In the genomic region with DNA sequence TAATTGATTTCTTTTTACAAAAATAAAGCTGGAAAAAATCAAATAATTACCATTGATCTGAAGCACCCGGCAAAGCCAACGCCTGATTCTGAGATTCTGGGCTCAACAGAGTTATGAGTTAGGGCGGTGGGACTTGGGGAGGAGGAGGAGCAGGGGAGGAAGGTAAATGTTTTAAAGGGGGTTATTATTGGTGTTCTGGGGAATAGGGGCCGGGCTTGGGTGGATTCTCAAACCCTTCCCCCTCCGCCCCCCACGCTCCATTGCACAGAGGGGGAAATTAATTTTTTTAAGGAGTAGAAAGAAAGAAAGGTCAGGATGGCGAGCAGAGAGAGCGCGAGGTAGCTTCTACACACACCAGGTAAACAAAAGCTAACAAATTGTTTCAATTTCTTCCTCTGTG, we compare ENCODE assay signal across 8 mouse cellular contexts. TPM values are rescaled to one million over a fixed set of nuclear protein-coding genes. Genes with fewer than 3 reads are reported as not detected.
DNase-seq lines count a peak whose midpoint lies in the region; ATAC-seq and TF ChIP-seq lines count a peak whose summit lies in the region.

No protein-coding gene starts in this region.

- no peak overlapping the region; the same call in 1 of the 2 replicates for H3K4me2 ChIP-seq in midbrain, embryonic 11.5 days
- peak overlapping the region; percentile 43 for H3K4me2 ChIP-seq in intestine, postnatal 0 days (replicated peaks; ENCODE audit: low read depth)
- peak overlapping the region; percentile 51 for H3K4me2 ChIP-seq in stomach, embryonic 15.5 days

- H3K4me1 ChIP-seq in midbrain, embryonic 11.5 days (ENCODE audit: control insufficient read depth, insufficient read depth, low read length), result peaks cover 4% of the 10 kb centered on the region; the same call in 1 of the 2 replicates
- peaks cover 31% of the 10 kb centered on the region for H3K4me1 ChIP-seq in midbrain, embryonic 10.5 days
- 0 out of 2 replicates have a peak, but pooled peaks cover 8% of the 10 kb centered on the region for H3K4me1 ChIP-seq in intestine, postnatal 0 days (replicated peaks; ENCODE audit: control insufficient read depth, insufficient read depth, low read length)
- H3K4me1 ChIP-seq in stomach, embryonic 15.5 days, result peaks cover 41% of the 10 kb centered on the region

- H3K9ac ChIP-seq in midbrain, embryonic 11.5 days (ENCODE audit: low read length), result no peak overlapping the region
- H3K9ac ChIP-seq in intestine, postnatal 0 days (ENCODE audit: low read depth, low read length), result no peak overlapping the region
- H3K9ac ChIP-seq in stomach, embryonic 15.5 days, result no peak overlapping the region

- H3K9me3 ChIP-seq in midbrain, embryonic 11.5 days (ENCODE audit: control insufficient read depth, low read length), result no peaks in the 10 kb centered on the region
- H3K9me3 ChIP-seq in midbrain, embryonic 10.5 days (replicated peaks), result no peaks in the 10 kb centered on the region
- no peaks in the 10 kb centered on the region for H3K9me3 ChIP-seq in intestine, postnatal 0 days (ENCODE audit: control insufficient read depth)
- no peaks in the 10 kb centered on the region for H3K9me3 ChIP-seq in stomach, embryonic 15.5 days

- peak; percentile 56 for DNase-seq in gastrocnemius, postnatal 25 days
- DNase-seq in gastrocnemius, postnatal 4 days (ENCODE audit: low spot score in 2 of 2), result no peak
- peak; percentile 89 for DNase-seq in midbrain, embryonic 11.5 days (ENCODE audit: low spot score, missing footprints)
- no peak for DNase-seq in midbrain, embryonic 10.5 days (ENCODE audit: low spot score)
- no peak for DNase-seq in B cell, adult 2 months

- no peak overlapping the region for H3K27ac ChIP-seq in midbrain, embryonic 11.5 days (ENCODE audit: low read depth, low read length)
- no peak overlapping the region for H3K27ac ChIP-seq in midbrain, embryonic 10.5 days (replicated peaks)
- no peak overlapping the region for H3K27ac ChIP-seq in intestine, postnatal 0 days (ENCODE audit: low read depth, low read length)
- peak overlapping the region; percentile 90 for H3K27ac ChIP-seq in stomach, embryonic 15.5 days

- under 1% methylated on average over 9 of the region's 9 CpGs for WGBS in midbrain, embryonic 11.5 days
- under 1% methylated on average over 9 of the region's 9 CpGs for WGBS in midbrain, embryonic 10.5 days
- WGBS in intestine, postnatal 0 days, result 9% methylated on average over 9 of the region's 9 CpGs
- 6% methylated on average over 9 of the region's 9 CpGs for WGBS in stomach, embryonic 15.5 days

- no peak for TF ChIP-seq CTCF in intestine, postnatal 0 days (IDR thresholded peaks at IDR 0.05; ENCODE audit: low read depth)

- no peak overlapping the region for H3K4me3 ChIP-seq in midbrain, embryonic 11.5 days (ENCODE audit: low read depth, low read length)
- no peak overlapping the region for H3K4me3 ChIP-seq in midbrain, embryonic 10.5 days
- H3K4me3 ChIP-seq in intestine, postnatal 0 days (ENCODE audit: low read depth, low read length), result peak overlapping the region; percentile 17
- H3K4me3 ChIP-seq in stomach, embryonic 15.5 days (replicated peaks), result peak overlapping the region; percentile 31

- H3K36me3 ChIP-seq in midbrain, embryonic 11.5 days (ENCODE audit: control insufficient read depth, insufficient read depth, low read length), result no peaks in the 10 kb centered on the region
- no peaks in the 10 kb centered on the region for H3K36me3 ChIP-seq in midbrain, embryonic 10.5 days
- no peaks in the 10 kb centered on the region; the same call in 1 of the 2 replicates for H3K36me3 ChIP-seq in intestine, postnatal 0 days (ENCODE audit: control insufficient read depth, insufficient read depth)
- H3K36me3 ChIP-seq in stomach, embryonic 15.5 days, result peaks cover 7% of the 10 kb centered on the region; the same call in 1 of the 2 replicates

- ATAC-seq in midbrain, embryonic 11.5 days (ENCODE audit: low FRiP score), result no peak
- no peak for ATAC-seq in intestine, postnatal 0 days
- ATAC-seq in stomach, embryonic 15.5 days (ENCODE audit: insufficient read depth, low FRiP score, low read depth), result no peak
- ATAC-seq in activated CD4-positive, CD25-positive, alpha-beta regulatory T cell, adult 4 months, result no peak

- peaks cover 100% of the 10 kb centered on the region for H3K27me3 ChIP-seq in midbrain, embryonic 11.5 days (ENCODE audit: control insufficient read depth, insufficient read depth, low read length)
- peaks cover 100% of the 10 kb centered on the region for H3K27me3 ChIP-seq in midbrain, embryonic 10.5 days (ENCODE audit: low read depth, poor library complexity, severe bottlenecking)
- peaks cover 62% of the 10 kb centered on the region for H3K27me3 ChIP-seq in intestine, postnatal 0 days (replicated peaks; ENCODE audit: control insufficient read depth, insufficient read depth, low read length)
- peaks cover 29% of the 10 kb centered on the region for H3K27me3 ChIP-seq in stomach, embryonic 15.5 days (replicated peaks)

RNA-seq across cellular contexts. Expression of a gene that starts 26.8 kb away (rescaled TPM):
- total RNA-seq in gastrocnemius, postnatal 25 days (2021), result 100 to 1,000 TPM; 447 to 529 TPM
- 100 to 1,000 TPM; 517 to 591 TPM for total RNA-seq in gastrocnemius, postnatal 4 days (2021)
- polyA plus RNA-seq in midbrain, embryonic 11.5 days (2014; fragmentation: Nextera tagmentation; extraction: Ambion mirVana), result 2.2 and 2.5 TPM in 2 replicates
- polyA plus RNA-seq in midbrain, embryonic 10.5 days (2016; fragmentation: Nextera tagmentation; extraction: Ambion mirVana), result 0.49 and 1.2 TPM in 2 replicates
- 11.2 and 12.0 TPM in 2 replicates for polyA plus RNA-seq in intestine, postnatal 0 days (2015; fragmentation: Nextera tagmentation; extraction: Ambion mirVana)
- polyA plus RNA-seq in stomach, embryonic 15.5 days (2015; fragmentation: Nextera tagmentation; extraction: Ambion mirVana), result 28.7 and 29.3 TPM in 2 replicates
- polyA plus RNA-seq in activated CD4-positive, CD25-positive, alpha-beta regulatory T cell, adult 4 months (2017; shearing (Covaris generic)), result 1 to 10 TPM; 2.0 to 2.2 TPM

RNA-seq across cellular contexts. Expression of a gene that starts 49.3 kb away (rescaled TPM):
- total RNA-seq in gastrocnemius, postnatal 25 days (2021), result 1 to 10 TPM; 9.5 to 9.6 TPM
- total RNA-seq in gastrocnemius, postnatal 4 days (2021), result 1 to 10 TPM; 6.3 to 6.8 TPM
- polyA plus RNA-seq in midbrain, embryonic 11.5 days (2014; fragmentation: Nextera tagmentation; extraction: Ambion mirVana), result 3.9 and 4.6 TPM in 2 replicates
- polyA plus RNA-seq in midbrain, embryonic 10.5 days (2016; fragmentation: Nextera tagmentation; extraction: Ambion mirVana), result 2.9 and 5.3 TPM in 2 replicates
- polyA plus RNA-seq in intestine, postnatal 0 days (2015; fragmentation: Nextera tagmentation; extraction: Ambion mirVana), result 1.9 and 2.2 TPM in 2 replicates
- 6.3 and 6.9 TPM in 2 replicates for polyA plus RNA-seq in stomach, embryonic 15.5 days (2015; fragmentation: Nextera tagmentation; extraction: Ambion mirVana)
- 1 to 10 TPM; 4.2 to 4.5 TPM for polyA plus RNA-seq in activated CD4-positive, CD25-positive, alpha-beta regulatory T cell, adult 4 months (2017; shearing (Covaris generic))

RNA-seq across cellular contexts. Expression of a gene that starts 50.5 kb away (rescaled TPM):
- under 1 TPM; 0.54 to 0.67 TPM for total RNA-seq in gastrocnemius, postnatal 25 days (2021)
- 10 to 100 TPM in 1 of 2 experiments, 1 to 10 TPM in 1; 7.8 to 10.2 TPM for total RNA-seq in gastrocnemius, postnatal 4 days (2021)
- polyA plus RNA-seq in midbrain, embryonic 11.5 days (2014; fragmentation: Nextera tagmentation; extraction: Ambion mirVana), result 1.6 and 1.9 TPM in 2 replicates
- 1.1 and 1.4 TPM in 2 replicates for polyA plus RNA-seq in midbrain, embryonic 10.5 days (2016; fragmentation: Nextera tagmentation; extraction: Ambion mirVana)
- polyA plus RNA-seq in intestine, postnatal 0 days (2015; fragmentation: Nextera tagmentation; extraction: Ambion mirVana), result 1.0 and 1.5 TPM in 2 replicates
- 3.5 and 4.1 TPM in 2 replicates for polyA plus RNA-seq in stomach, embryonic 15.5 days (2015; fragmentation: Nextera tagmentation; extraction: Ambion mirVana)
- polyA plus RNA-seq in activated CD4-positive, CD25-positive, alpha-beta regulatory T cell, adult 4 months (2017; shearing (Covaris generic)), result 10 to 100 TPM; 20.2 to 37.5 TPM

RNA-seq across cellular contexts. Expression of a gene that starts 58.0 kb away (rescaled TPM):
- total RNA-seq in gastrocnemius, postnatal 25 days (2021), result 10 to 100 TPM; 20.5 to 22.6 TPM
- 10 to 100 TPM; 33.3 to 36.0 TPM for total RNA-seq in gastrocnemius, postnatal 4 days (2021)
- polyA plus RNA-seq in midbrain, embryonic 11.5 days (2014; fragmentation: Nextera tagmentation; extraction: Ambion mirVana), result 37.3 and 37.8 TPM in 2 replicates
- polyA plus RNA-seq in midbrain, embryonic 10.5 days (2016; fragmentation: Nextera tagmentation; extraction: Ambion mirVana), result 46.3 and 47.2 TPM in 2 replicates
- polyA plus RNA-seq in intestine, postnatal 0 days (2015; fragmentation: Nextera tagmentation; extraction: Ambion mirVana), result 36.3 and 37.6 TPM in 2 replicates
- polyA plus RNA-seq in stomach, embryonic 15.5 days (2015; fragmentation: Nextera tagmentation; extraction: Ambion mirVana), result 52.7 and 54.5 TPM in 2 replicates
- 10 to 100 TPM; 18.5 to 21.5 TPM for polyA plus RNA-seq in activated CD4-positive, CD25-positive, alpha-beta regulatory T cell, adult 4 months (2017; shearing (Covaris generic))

Comparison
In these comparisons a context has a peak if more than half of its experiments do, and no peak if none do; other contexts are left out.
1. DNase-seq: peak in gastrocnemius, postnatal 25 days (single experiment) and midbrain, embryonic 11.5 days (single experiment); none in gastrocnemius, postnatal 4 days (0 of 2), midbrain, embryonic 10.5 days (single experiment) and B cell, adult 2 months (0 of 2).
2. H3K4me3 ChIP-seq: peak in intestine, postnatal 0 days (single experiment) and stomach, embryonic 15.5 days (single experiment); none in midbrain, embryonic 11.5 days (single experiment) and midbrain, embryonic 10.5 days (single experiment).